Mouse (Mus musculus) left cerebral cortex, postnatal 25 days (tissue): ENCODE results near the gene Rhov. TPM values are rescaled to one million over a fixed set of nuclear protein-coding genes. Genes with fewer than 3 reads are reported as not detected.
A peak's percentile ranks its signal among the peaks of the same experiment; 100 is the strongest.

ENCODE experiments used
- DNase-seq, 2 experiments: peaks; one replicate each; pipeline ENCODE4 v3.0.0; 2022; ENCODE audit warnings: low spot score in 2 of 2, mixed read lengths in 1 of 2
- intact Hi-C: fragments of 180-260 bp; cut with DNase I; formaldehyde crosslinking; loops from one replicate; pipeline ENCODE4 v1.15.1; 2025
- total RNA-seq, 2 experiments: library from RNA; stranded (reverse); gene quantifications; 2 replicates each; pipeline ENCODE4 v1.2.3; 2021

The Rhov gene
- total RNA-seq, 2 experiments from 2014 or later = 7.9 to 9.0 TPM

GRCm38 (mm10) chr2:119293311-119293710, 22.2 kb upstream of the Rhov start:
- intact Hi-C loops = no loop called here
- DNase-seq = no peak

- intact Hi-C loops = no loop called here
- DNase-seq = no peak
These were observed 21.8 kb upstream of the Rhov start for GRCm38 (mm10) chr2:119292852-119293251.

GRCm38 (mm10) chr2:119292281-119292680, 21.2 kb upstream of the Rhov start:
- intact Hi-C loops = no loop called here

GRCm38 (mm10) chr2:119289014-119289416, 17.9 kb upstream of the Rhov start:
- peak in 1 of 2 experiments; percentile 28 for DNase-seq
- intact Hi-C loops = no loop called here

More at GRCm38 (mm10) chr2:119292281-119292680, 21.2 kb upstream of the Rhov start:
- DNase-seq = no peak

- intact Hi-C loops = loop anchor here (1.0 kb wide), 2 partner anchors 38 to 80 kb away; partner anchors contain the start of genes Dnajc17 and Zfyve19
- peak; percentile 99 for DNase-seq
These were observed 17.3 kb upstream of the Rhov start, which contains the start of gene Vps18 for GRCm38 (mm10) chr2:119288270-119288882. Gene Vps18, plus strand, starts transcription at chr2:119288740.

GRCm38 (mm10) chr2:119287372-119287771, 16.3 kb upstream of the Rhov start:
- intact Hi-C loops = no loop called here

GRCm38 (mm10) chr2:119281899-119282565, 11.0 kb upstream of the Rhov start:
- DNase-seq = no peak
- intact Hi-C loops = no loop called here

More at GRCm38 (mm10) chr2:119287372-119287771, 16.3 kb upstream of the Rhov start:
- no peak for DNase-seq

GRCm38 (mm10) chr2:119277810-119278209, 6.7 kb upstream of the Rhov start:
- intact Hi-C loops = no loop called here
- DNase-seq = no peak

- DNase-seq = no peak
- intact Hi-C loops = no loop called here
These were observed 5.9 kb upstream of the Rhov start for GRCm38 (mm10) chr2:119276926-119277325.

- intact Hi-C loops = no loop called here
- DNase-seq = no peak
These were observed 3.1 kb upstream of the Rhov start for GRCm38 (mm10) chr2:119274126-119274525.

- intact Hi-C loops = no loop called here
- DNase-seq = no peak
These were observed 808 bp downstream of the Rhov start for GRCm38 (mm10) chr2:119270286-119270642.

- DNase-seq = no peak
- intact Hi-C loops = no loop called here
These were observed 7.3 kb downstream of the Rhov start for GRCm38 (mm10) chr2:119263813-119264212.

- intact Hi-C loops = no loop called here
- DNase-seq = no peak
These were observed 8.1 kb downstream of the Rhov start for GRCm38 (mm10) chr2:119262978-119263377.

- intact Hi-C loops = no loop called here
These were observed 9.7 kb downstream of the Rhov start for GRCm38 (mm10) chr2:119261326-119261725.

GRCm38 (mm10) chr2:119260518-119260917, 10.6 kb downstream of the Rhov start:
- DNase-seq = no peak
- intact Hi-C loops = no loop called here

More at GRCm38 (mm10) chr2:119261326-119261725, 9.7 kb downstream of the Rhov start:
- no peak for DNase-seq

- DNase-seq = no peak
- intact Hi-C loops = no loop called here
These were observed 16.1 kb downstream of the Rhov start for GRCm38 (mm10) chr2:119254976-119255375.

- intact Hi-C loops = loop anchor here (1.0 kb wide), 1 partner anchor 37 kb away; the partner anchor contains the start of gene Vps18
- DNase-seq = peak; percentile 67 to 74
These were observed 20.1 kb downstream of the Rhov start for GRCm38 (mm10) chr2:119250826-119251478.

GRCm38 (mm10) chr2:119250377-119250776, 20.7 kb downstream of the Rhov start:
- DNase-seq = no peak
- intact Hi-C loops = loop anchor here (1.0 kb wide), 1 partner anchor 38 kb away; the partner anchor contains the start of gene Vps18

GRCm38 (mm10) chr2:119249592-119250061, 21.4 kb downstream of the Rhov start:
- no peak for DNase-seq
- intact Hi-C loops = loop anchor here (1.0 kb wide), 1 partner anchor 39 kb away; the partner anchor contains the start of gene Vps18

GRCm38 (mm10) chr2:119247904-119248303, 23.2 kb downstream of the Rhov start:
- DNase-seq = no peak
- intact Hi-C loops = no loop called here
